Mouse (Mus musculus): ENCODE results near the gene 0610010F05Rik.

0610010F05Rik gene

GRCm38 (mm10) chr11:23565761-23566160 lies 67.7 kb downstream of the 0610010F05Rik start:
- DNase-seq (ENCODE audit: extremely low spot score), result peak; percentile 63

GRCm38 (mm10) chr11:23557039-23557630 lies 76.3 kb downstream of the 0610010F05Rik start:
- DNase-seq (ENCODE audit: extremely low spot score), result no peak

- no peak for DNase-seq (ENCODE audit: extremely low spot score)
Observed at GRCm38 (mm10) chr11:23537446-23537845, 96.0 kb downstream of the 0610010F05Rik start.

- peak; percentile 4 for DNase-seq (ENCODE audit: extremely low spot score)
Observed at GRCm38 (mm10) chr11:23520473-23521205, 112.8 kb downstream of the 0610010F05Rik start, which contains the start of gene 1700093K21Rik. TSS of gene 1700093K21Rik (minus strand) at chr11:23521155.

- DNase-seq (ENCODE audit: extremely low spot score), result no peak
Observed at GRCm38 (mm10) chr11:23518981-23519380, 114.5 kb downstream of the 0610010F05Rik start.

- no peak for DNase-seq (ENCODE audit: extremely low spot score)
Observed at GRCm38 (mm10) chr11:23515315-23515714, 118.1 kb downstream of the 0610010F05Rik start.

All from embryo, embryonic 9.5 days (tissue).